Mouse (Mus musculus) small intestine, adult 2 months (tissue): Measurements from ENCODE around the gene Gm8914.
"Not testable (repeated sequence)": the region's sequence is repeated elsewhere in the genome, so short reads cannot be mapped to it uniquely, and the experiment has no call there.

Experiments used
- CTCF ChIP-seq: fragments of 200-500 bp; IDR thresholded peaks from 2 replicates; pipeline ENCODE4 v1.5.1; 2012; ENCODE audit warnings: low read depth, mild to moderate bottlenecking, control low read depth, inconsistent platforms, low read length, moderate library complexity, mixed read lengths; ENCODE audit not compliant: insufficient replicate concordance, insufficient read length; ENCODE audit errors: extremely low read depth
- POLR2A ChIP-seq: fragments of 200-500 bp; IDR thresholded peaks from 2 replicates; pipeline ENCODE4 v1.6.1; 2012; ENCODE audit warnings: low read depth, mild to moderate bottlenecking, control low read depth, inconsistent platforms, low read length, moderate library complexity

GRCm38 (mm10) chrX:91479826-91480225 lies at the start of gene Gm8914:
- TF ChIP-seq CTCF, POLR2A: not testable (repeated sequence)
